Mouse (Mus musculus) cortical plate, adult 2 months (tissue): ENCODE data around the gene Acsbg2. TPM values are rescaled to one million over a fixed set of nuclear protein-coding genes. Genes with fewer than 3 reads are reported as not detected.

Source experiments
- H3K27ac ChIP-seq: fragments of 200-500 bp; 2 replicates; pipeline ENCODE4 v1.5.1; 2012; ENCODE audit warnings: low read length, control low read depth, inconsistent platforms; ENCODE audit not compliant: insufficient read depth
- H3K4me1 ChIP-seq: fragments of 200-500 bp; 2 replicates; pipeline ENCODE4 v1.6.1; 2011; ENCODE audit warnings: low read length; ENCODE audit not compliant: control insufficient read depth, insufficient read depth
- H3K4me3 ChIP-seq: fragments of 200-500 bp; 2 replicates; pipeline ENCODE4 v1.5.1; 2011; ENCODE audit warnings: mild to moderate bottlenecking, low read length, control low read depth; ENCODE audit not compliant: insufficient read depth
- CTCF ChIP-seq: fragments of 200-500 bp; IDR thresholded peaks from 2 replicates; pipeline ENCODE4 v1.5.1; 2011; ENCODE audit warnings: mild to moderate bottlenecking, control low read depth, low read length; ENCODE audit not compliant: insufficient read depth; ENCODE audit errors: extremely low read depth
- POLR2A ChIP-seq: fragments of 200-500 bp; IDR thresholded peaks from 2 replicates; pipeline ENCODE4 v1.6.1; 2011; ENCODE audit warnings: mild to moderate bottlenecking, low read length, control low read depth; ENCODE audit not compliant: insufficient read depth; ENCODE audit errors: extremely low read depth
- polyA plus RNA-seq: library from polyadenylated mRNA; depleted of rRNA; stranded (reverse); fragments of >200 nt; gene quantifications from 2 replicates; pipeline ENCODE4 v1.2.3, GENCODE M21; 2012; rRNA removed

Gene Acsbg2
- polyA plus RNA-seq, 1 experiment = not detected

- H3K27ac ChIP-seq = no peak overlapping the region
These were observed 59.8 kb downstream of the Acsbg2 start for GRCm38 (mm10) chr17:56814316-56815056.

GRCm38 (mm10) chr17:56810245-56810644 lies 64.0 kb downstream of the Acsbg2 start:
- Histone ChIP-seq H3K4me1 (peaks cover 5% of the 10 kb centered on the region), H3K4me3 (no peak overlapping the region), H3K27ac (no peak overlapping the region)
- TF ChIP-seq POLR2A (no peak), CTCF (no peak)

More at GRCm38 (mm10) chr17:56814316-56815056, 59.8 kb downstream of the Acsbg2 start:
- H3K4me3 ChIP-seq = no peak overlapping the region
- no peak for TF ChIP-seq POLR2A
- no peak for TF ChIP-seq CTCF
- H3K4me1 ChIP-seq = peaks cover 5% of the 10 kb centered on the region

GRCm38 (mm10) chr17:56808518-56808917 lies 65.7 kb downstream of the Acsbg2 start:
- TF ChIP-seq CTCF (peak; percentile 100), POLR2A (no peak)
- Histone ChIP-seq H3K4me3 (no peak overlapping the region), H3K4me1 (no peaks in the 10 kb centered on the region; the same call in 1 of the 2 replicates), H3K27ac (no peak overlapping the region)

GRCm38 (mm10) chr17:56805784-56806183 lies 68.5 kb downstream of the Acsbg2 start:
- H3K4me1 ChIP-seq = no peaks in the 10 kb centered on the region; the same call in 1 of the 2 replicates
- no peak for TF ChIP-seq POLR2A
- TF ChIP-seq CTCF = 0 out of 2 replicates have a peak, but pooled peaks have one; percentile 1
- H3K27ac ChIP-seq = no peak overlapping the region
- H3K4me3 ChIP-seq = no peak overlapping the region

- no peak overlapping the region for H3K27ac ChIP-seq
- H3K4me3 ChIP-seq = no peak overlapping the region
- H3K4me1 ChIP-seq = no peaks in the 10 kb centered on the region
- TF ChIP-seq CTCF (no peak), POLR2A (no peak)
These were observed 69.3 kb downstream of the Acsbg2 start for GRCm38 (mm10) chr17:56804952-56805351.

- no peak overlapping the region for H3K27ac ChIP-seq
- TF ChIP-seq CTCF (no peak), POLR2A (no peak)
- no peak overlapping the region for H3K4me3 ChIP-seq
- H3K4me1 ChIP-seq = no peaks in the 10 kb centered on the region
These were observed 72.2 kb downstream of the Acsbg2 start for GRCm38 (mm10) chr17:56802065-56802464.

GRCm38 (mm10) chr17:56799276-56799675 lies 75.0 kb downstream of the Acsbg2 start:
- no peak for TF ChIP-seq CTCF
- no peak for TF ChIP-seq POLR2A

GRCm38 (mm10) chr17:56793614-56794319 lies 80.5 kb downstream of the Acsbg2 start:
- Histone ChIP-seq H3K4me3 (no peak overlapping the region), H3K4me1 (no peaks in the 10 kb centered on the region), H3K27ac (no peak overlapping the region)
- no peak for TF ChIP-seq CTCF
- no peak for TF ChIP-seq POLR2A

More at GRCm38 (mm10) chr17:56799276-56799675, 75.0 kb downstream of the Acsbg2 start:
- Histone ChIP-seq H3K4me1 (no peaks in the 10 kb centered on the region), H3K4me3 (no peak overlapping the region), H3K27ac (no peak overlapping the region)

Other genes with a start within 250 kb of the Acsbg2 start
- 78.3 and 82.5 TPM in 2 replicates for gene Lonp1, start 247.6 kb downstream of the Acsbg2 start, polyA plus RNA-seq
- gene Catsperd, start 246.3 kb downstream of the Acsbg2 start, polyA plus RNA-seq = 2.6 and 2.7 TPM in 2 replicates
- 104 and 107 TPM in 2 replicates for gene Ranbp3, start 201.2 kb downstream of the Acsbg2 start, polyA plus RNA-seq
- gene Ndufa11, start 156.7 kb downstream of the Acsbg2 start, polyA plus RNA-seq = 332 and 357 TPM in 2 replicates
- gene Vmac, start 156.4 kb downstream of the Acsbg2 start, polyA plus RNA-seq = 16.7 and 18.2 TPM in 2 replicates
- gene Nrtn, start 116.9 kb downstream of the Acsbg2 start, polyA plus RNA-seq = 7.4 and 8.6 TPM in 2 replicates
- gene Dus3l, start 109.7 kb downstream of the Acsbg2 start, polyA plus RNA-seq = 137 and 148 TPM in 2 replicates
- 3.3 and 4.0 TPM in 2 replicates for gene Prr22, start 104.2 kb downstream of the Acsbg2 start, polyA plus RNA-seq
- 2.6 and 3.2 TPM in 2 replicates for gene Rfx2, start 43.4 kb downstream of the Acsbg2 start, polyA plus RNA-seq
- gene 1700061G19Rik, start 1.0 kb upstream of the Acsbg2 start, polyA plus RNA-seq = 0.06 and 0.09 TPM in 2 replicates
- 73.1 and 76.0 TPM in 2 replicates for gene Mllt1, start 61.0 kb upstream of the Acsbg2 start, polyA plus RNA-seq
- not detected in 2 replicates for gene Acer1, start 107.7 kb upstream of the Acsbg2 start, polyA plus RNA-seq
- gene Clpp, start 115.9 kb upstream of the Acsbg2 start, polyA plus RNA-seq = 139 and 146 TPM in 2 replicates
- 32.1 and 35.4 TPM in 2 replicates for gene Alkbh7, start 122.9 kb upstream of the Acsbg2 start, polyA plus RNA-seq
- gene Pspn, start 125.6 kb upstream of the Acsbg2 start, polyA plus RNA-seq = not detected in 2 replicates
- gene Gtf2f1, start 136.8 kb upstream of the Acsbg2 start, polyA plus RNA-seq = 73.3 and 80.0 TPM in 2 replicates
- gene Gm17949, start 137.0 kb upstream of the Acsbg2 start, polyA plus RNA-seq = 0.13 TPM in 1 of 2 replicates, not detected in the other
- gene Khsrp, start 157.1 kb upstream of the Acsbg2 start, polyA plus RNA-seq = 58.4 and 63.4 TPM in 2 replicates
- gene Slc25a41, start 167.2 kb upstream of the Acsbg2 start, polyA plus RNA-seq = 0.19 and 0.25 TPM in 2 replicates
- 0.93 and 1.6 TPM in 2 replicates for gene Crb3, start 184.7 kb upstream of the Acsbg2 start, polyA plus RNA-seq
- gene Slc25a23, start 185.4 kb upstream of the Acsbg2 start, polyA plus RNA-seq = 319 and 330 TPM in 2 replicates
- gene Dennd1c, start 204.1 kb upstream of the Acsbg2 start, polyA plus RNA-seq = 2.3 and 2.8 TPM in 2 replicates
- gene Tubb4a, start 213.3 kb upstream of the Acsbg2 start, polyA plus RNA-seq = 597 and 680 TPM in 2 replicates
- 0.93 and 1.0 TPM in 2 replicates for gene Tnfsf9, start 230.9 kb upstream of the Acsbg2 start, polyA plus RNA-seq